Mouse (Mus musculus): Measurements from ENCODE around the gene Pik3c2g.

DNA sequence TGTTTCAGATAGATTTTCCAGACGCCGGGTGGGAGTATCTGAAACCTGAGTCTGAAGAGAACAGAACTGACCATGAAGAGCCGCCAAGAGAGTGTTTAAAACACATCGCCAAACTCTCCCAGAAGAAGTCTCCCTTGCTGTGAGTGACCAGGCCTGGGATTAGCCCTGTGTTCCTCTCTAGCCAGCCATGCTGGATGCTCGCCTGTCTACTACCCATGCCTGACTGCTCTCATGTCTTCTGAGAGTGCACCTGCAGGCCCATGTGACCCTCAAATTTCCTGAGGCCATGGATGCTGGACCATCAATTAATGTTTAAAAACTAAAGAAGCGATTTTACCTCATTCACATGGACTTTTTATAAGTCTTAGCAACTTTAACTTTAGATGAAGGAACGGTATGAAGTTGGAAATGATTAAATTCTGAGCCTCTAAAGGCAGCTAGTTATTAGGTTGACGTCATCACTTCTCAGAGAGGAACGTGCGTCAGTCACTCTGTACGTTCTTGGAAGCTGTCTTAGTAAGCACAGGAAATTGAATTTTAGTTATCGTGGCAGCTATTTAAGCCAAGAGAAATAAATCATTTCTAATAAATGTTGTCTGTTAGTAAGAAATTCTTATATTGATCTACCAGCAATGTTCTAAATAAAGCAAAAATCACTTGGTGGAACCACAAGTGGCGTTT is 161.2 kb downstream of the Pik3c2g start:
- TF ChIP-seq CTCF (IDR thresholded peaks at IDR 0.05; ENCODE audit: extremely low read depth, insufficient read depth, low read length), result no peak
- no peak for TF ChIP-seq POLR2A (IDR thresholded peaks at IDR 0.05; ENCODE audit: extremely low read depth, insufficient read depth, low read length)
